Mouse (Mus musculus): ENCODE data around the gene Ldha.
"Not testable (repeated sequence)": the region's sequence is repeated elsewhere in the genome, so short reads cannot be mapped to it uniquely, and the experiment has no call there.

The Ldha gene

GRCm38 (mm10) chr7:46840787-46841525 is at the start of gene Ldha:
Gene Ldha (plus strand): TSS chr7:46841475.
- in situ Hi-C loops (cut with MboI, MseI) = loop anchor here (5.0 to 25.0 kb wide), 2 partner anchors 166 to 1879 kb away; partner anchors contain the start of genes Cpt1c and Spty2d1

DNA sequence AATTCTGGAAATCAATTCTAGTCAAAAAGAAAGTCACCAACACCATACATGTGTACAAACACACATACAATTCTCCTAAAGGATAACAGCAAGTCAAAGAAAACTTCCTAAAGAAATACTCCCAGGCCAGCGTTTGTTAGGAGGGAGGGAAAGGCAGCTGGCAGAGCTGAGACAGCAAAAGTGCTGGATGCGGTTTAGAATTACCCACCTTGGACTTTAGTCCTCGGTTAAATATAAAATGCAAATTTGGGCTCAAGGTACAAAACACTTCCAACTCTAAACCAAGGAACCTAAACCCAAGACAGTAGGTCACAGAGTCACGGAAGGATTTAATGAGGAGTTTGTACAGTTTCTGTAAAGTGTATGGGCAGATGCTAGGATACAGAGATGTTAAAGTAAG is 47.4 kb upstream of the Ldha start:
- in situ Hi-C loops (cut with MboI, MseI) = no loop called here

DNA sequence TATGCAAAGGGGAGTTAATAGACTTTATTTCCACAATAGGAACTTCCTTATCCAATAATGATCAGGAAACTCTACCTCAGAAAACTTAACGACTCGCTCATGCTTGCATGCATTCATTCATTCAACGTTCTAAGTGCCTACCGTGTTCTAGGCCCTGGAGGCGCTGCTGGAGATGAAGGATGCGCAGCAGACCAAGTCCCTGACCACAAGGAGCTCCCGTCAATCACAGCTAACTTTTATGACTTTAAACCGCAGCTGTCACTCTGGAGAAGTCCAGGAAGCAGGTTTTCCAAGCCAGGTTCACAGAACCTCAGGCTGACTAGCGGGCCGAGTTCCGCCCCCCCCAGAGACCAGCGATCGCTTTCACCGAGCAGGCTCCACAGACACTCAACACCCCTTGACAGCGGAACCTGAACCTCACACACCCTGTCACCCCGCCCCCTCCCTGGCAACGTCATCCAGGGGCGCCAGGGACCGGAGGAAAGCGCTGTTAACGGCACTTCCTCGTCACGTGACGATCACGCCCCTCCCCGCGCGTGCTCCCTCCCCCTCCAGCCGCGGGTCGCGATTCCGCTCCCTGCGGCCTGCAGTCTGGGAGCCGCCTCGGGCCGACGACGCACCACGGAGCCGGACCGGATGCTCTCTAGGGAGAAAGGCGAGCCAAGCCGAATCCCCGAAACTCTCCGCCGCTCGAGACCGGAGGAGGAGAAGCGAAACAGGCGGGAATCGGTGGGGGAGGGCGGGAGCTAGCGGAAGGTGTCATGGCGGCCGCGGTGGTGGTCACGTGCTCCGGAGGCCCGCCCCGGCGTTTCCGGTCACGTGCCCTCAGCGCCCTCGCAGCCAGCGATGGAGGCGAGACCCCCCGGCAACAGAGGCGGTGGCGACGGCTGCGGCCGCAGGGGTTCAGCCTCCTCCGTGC is 45.7 kb upstream of the Ldha start, which contains the start of the genes Hps5 and Gtf2h1:
Hps5 (minus strand) TSS at position 778 of the 919 bp plus-strand sequence.
Gtf2h1 (plus strand) TSS at position 817 of the 919 bp plus-strand sequence.
- in situ Hi-C loops (cut with MboI, MseI) = no loop called here

- in situ Hi-C loops (cut with MboI, MseI) = no loop called here
These were observed 45.0 kb upstream of the Ldha start for GRCm38 (mm10) chr7:46796206-46796679.

DNA sequence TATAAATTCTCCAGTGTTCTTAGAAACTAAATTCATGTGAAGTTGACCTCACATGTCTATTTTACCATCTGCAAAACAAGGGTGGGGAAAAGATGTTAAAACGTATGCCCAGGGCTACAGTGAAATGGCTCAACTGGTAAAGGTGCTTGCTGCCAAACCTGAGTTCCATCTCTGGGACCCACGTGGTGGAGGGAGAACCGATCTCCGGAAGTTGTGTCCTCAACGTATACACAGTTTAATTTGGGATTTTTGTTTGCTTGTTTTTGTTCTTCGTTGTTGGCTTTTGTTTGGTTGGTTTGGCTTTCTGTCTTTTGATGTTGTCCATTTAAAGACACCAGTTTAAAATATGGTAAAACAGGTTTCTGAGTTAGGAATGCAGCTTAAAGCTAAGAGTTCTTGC is 44.5 kb upstream of the Ldha start:
- in situ Hi-C loops (cut with MboI, MseI) = no loop called here

- in situ Hi-C loops (cut with MboI, MseI) = no loop called here
These were observed 30.9 kb upstream of the Ldha start for GRCm38 (mm10) chr7:46810325-46810724.

- in situ Hi-C loops (cut with MboI, MseI) = no loop called here
These were observed 27.3 kb upstream of the Ldha start for GRCm38 (mm10) chr7:46814012-46814411.

DNA sequence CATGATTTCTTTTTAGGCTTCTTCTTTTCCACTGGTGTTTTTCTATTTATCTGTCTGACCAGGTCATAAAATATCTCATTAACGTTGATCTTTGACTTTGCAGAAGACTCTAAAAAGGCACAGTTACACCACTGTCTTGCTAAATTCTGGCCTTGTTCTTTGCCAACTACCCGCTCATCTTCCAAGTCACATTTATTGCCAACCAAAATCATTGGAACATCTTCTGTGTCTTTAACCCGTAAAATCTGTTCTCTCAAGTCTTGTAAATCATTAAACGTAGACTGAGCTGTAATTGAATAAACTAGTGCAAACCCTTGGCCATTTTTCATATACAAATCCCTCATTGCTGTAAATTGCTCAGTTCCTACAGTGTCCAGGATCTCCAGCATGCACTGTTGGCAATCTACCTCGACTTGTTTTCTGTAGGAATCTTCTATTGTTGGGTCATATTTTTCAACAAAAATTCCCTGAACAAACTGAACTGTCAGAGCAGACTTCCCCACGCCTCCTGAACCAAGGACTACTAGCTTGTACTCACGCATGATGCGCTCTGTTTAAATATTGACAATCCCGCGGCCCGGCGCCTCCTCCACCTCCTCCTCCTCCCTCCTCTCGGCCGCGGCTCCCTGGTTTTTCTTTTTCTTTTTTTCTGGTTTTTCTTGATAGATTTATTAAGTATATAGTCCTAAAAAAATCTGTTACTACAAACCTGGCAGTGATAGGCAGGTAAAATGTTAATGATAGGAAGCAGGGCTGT is 20.2 kb upstream of the Ldha start:
- in situ Hi-C loops (cut with MboI, MseI) = not testable (repeated sequence)

- in situ Hi-C loops (cut with MboI, MseI) = loop anchor here (25.0 kb wide), 1 partner anchor 1865 kb away; the partner anchor contains the start of gene Cpt1c
These were observed 14.1 kb upstream of the Ldha start for GRCm38 (mm10) chr7:46827046-46827802.

DNA sequence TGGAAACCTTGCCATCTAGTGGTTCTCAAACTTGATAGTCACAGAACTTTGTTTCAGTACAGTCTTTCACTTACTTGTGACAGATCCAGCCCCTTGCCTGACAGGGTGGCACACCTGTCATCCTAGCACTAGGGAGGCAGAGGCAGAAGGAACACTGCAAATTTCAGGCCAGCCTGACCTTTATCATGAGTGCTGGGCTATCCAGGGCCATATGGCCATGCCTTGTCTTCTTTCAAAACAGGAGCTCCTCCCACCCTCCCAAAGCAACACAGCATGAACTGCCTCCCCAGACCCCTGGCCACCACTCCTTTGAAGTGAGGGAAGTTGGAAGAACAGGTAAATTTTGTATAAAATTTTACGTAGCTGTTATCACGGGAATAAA is 13.5 kb upstream of the Ldha start:
- in situ Hi-C loops (cut with MboI, MseI) = loop anchor here (25.0 kb wide), 1 partner anchor 1865 kb away; the partner anchor contains the start of gene Cpt1c

- in situ Hi-C loops (cut with MboI, MseI) = loop anchor here (10.0 to 25.0 kb wide), 2 partner anchors 1325 to 1868 kb away; partner anchors contain the start of gene Cpt1c
These were observed 11.4 kb upstream of the Ldha start for GRCm38 (mm10) chr7:46829911-46830310.

- in situ Hi-C loops (cut with MboI, MseI) = loop anchor here (10.0 to 25.0 kb wide), 2 partner anchors 1326 to 1869 kb away; partner anchors contain the start of gene Cpt1c
These were observed 10.3 kb upstream of the Ldha start for GRCm38 (mm10) chr7:46830799-46831590.

DNA sequence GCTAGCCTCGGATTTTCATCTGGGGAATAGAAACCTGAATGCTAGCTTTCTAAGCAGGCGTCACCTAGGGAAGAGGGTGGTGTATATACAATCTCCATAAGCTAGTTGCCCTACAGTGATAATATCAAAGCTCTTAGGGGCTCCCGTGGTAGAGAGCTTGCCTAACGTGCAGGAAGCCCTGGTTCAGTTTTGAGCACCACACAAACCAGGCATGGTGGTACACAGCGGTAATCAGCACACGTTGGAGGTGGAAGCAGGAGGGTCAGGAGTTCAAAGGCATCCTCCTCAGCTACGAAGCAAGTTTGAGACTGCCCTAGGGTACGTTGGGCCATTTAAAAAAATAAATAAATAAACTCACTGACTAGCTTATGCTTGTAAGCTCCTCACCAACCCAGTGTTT is 9.6 kb upstream of the Ldha start:
- in situ Hi-C loops (cut with MboI, MseI) = loop anchor here (10.0 to 25.0 kb wide), 2 partner anchors 1327 to 1869 kb away; partner anchors contain the start of gene Cpt1c

- in situ Hi-C loops (cut with MboI, MseI) = loop anchor here (10.0 to 25.0 kb wide), 2 partner anchors 1327 to 1870 kb away; partner anchors contain the start of gene Cpt1c
These were observed 9.0 kb upstream of the Ldha start for GRCm38 (mm10) chr7:46832112-46832810.

GRCm38 (mm10) chr7:46833266-46833665 is 8.0 kb upstream of the Ldha start:
- in situ Hi-C loops (cut with MboI, MseI) = loop anchor here (10.0 to 25.0 kb wide), 2 partner anchors 1328 to 1871 kb away; partner anchors contain the start of gene Cpt1c

DNA sequence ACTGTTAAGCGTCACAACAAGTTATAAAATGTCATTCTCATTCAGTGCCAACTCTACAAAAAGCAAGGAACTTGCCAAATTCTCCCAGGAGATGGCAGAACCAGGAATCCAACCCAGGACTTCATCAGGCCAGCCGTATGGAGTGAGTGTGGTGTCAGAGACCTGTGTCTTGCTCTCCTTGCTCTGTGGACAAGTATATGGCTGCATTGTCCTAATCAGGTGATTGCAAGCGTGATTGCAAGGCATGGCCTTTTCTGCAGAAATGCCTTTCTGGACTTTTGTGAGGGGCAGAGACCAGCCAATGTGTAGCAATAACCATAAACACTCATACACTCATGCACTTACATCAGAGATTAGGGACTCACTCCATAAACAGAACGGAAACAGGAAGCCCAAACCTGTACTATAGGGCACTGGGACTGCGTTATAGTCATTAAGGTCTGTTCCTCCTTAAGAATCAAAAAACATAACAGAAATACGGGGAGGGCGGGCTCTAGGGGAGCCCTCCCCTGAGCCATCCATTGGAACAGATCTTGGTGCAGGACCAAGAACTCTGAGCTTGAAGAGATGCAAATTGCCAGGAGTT is 7.5 kb upstream of the Ldha start:
- in situ Hi-C loops (cut with MboI, MseI) = loop anchor here (10.0 to 25.0 kb wide), 2 partner anchors 1329 to 1871 kb away; partner anchors contain the start of gene Cpt1c

DNA sequence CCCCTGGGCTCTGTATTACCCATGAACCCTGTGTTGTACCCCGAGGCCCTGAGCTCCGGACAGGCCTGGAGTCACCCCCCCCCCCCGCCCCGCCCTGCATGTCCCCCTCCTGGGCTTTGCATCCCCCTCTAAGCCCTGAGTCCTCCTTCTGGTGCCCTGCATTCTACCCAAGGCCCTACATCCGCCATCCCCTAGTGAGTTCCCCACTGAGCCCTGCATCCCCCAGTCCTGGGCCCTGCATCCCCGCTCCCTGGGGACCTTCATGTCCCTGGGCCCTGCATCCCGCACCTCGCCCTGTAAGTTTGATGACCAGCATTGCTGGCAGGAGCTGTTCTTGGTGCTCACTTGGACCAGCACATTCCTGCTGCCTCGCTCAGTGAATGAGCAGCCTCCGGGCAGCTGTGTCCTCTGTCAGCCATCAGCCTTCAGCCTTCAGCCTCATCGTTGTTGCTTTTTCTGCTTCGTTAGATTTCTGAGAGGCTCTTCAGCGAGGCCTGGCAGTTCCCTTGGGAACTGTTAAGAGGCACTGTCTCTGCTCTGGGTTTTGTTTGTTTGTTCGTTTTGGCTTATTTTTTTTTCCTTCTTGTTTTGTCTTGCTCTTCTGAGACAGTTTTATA is 6.2 kb upstream of the Ldha start:
- in situ Hi-C loops (cut with MboI, MseI) = loop anchor here (10.0 to 25.0 kb wide), 2 partner anchors 1330 to 1873 kb away; partner anchors contain the start of gene Cpt1c
